Mouse (Mus musculus) hindbrain, embryonic 14.5 days (tissue): ENCODE measurements around the gene Myt1l. TPM values are rescaled to one million over a fixed set of nuclear protein-coding genes. Genes with fewer than 3 reads are reported as not detected.

ENCODE experiments used
- ATAC-seq: fragments of 200-750 bp; cut with Nextera tagmentation; 2 replicates; pipeline ENCODE4 v1.8.0; 2017; ENCODE audit warnings: moderate number of reproducible peaks, mild to moderate bottlenecking, moderate TSS enrichment, moderate library complexity; ENCODE audit not compliant: low FRiP score
- DNase-seq: peaks from one replicate; pipeline ENCODE4 v3.0.0-alpha.2; 2015; ENCODE audit warnings: low spot score
- H3K27ac ChIP-seq: fragments of 300-500 bp; sonication (generic); 2 replicates; pipeline ENCODE4 v1.5.1; 2014; ENCODE audit warnings: mild to moderate bottlenecking, moderate library complexity
- H3K27me3 ChIP-seq: fragments of 300-500 bp; sonication (generic); 2 replicates; pipeline ENCODE4 v1.6.1; 2014; ENCODE audit warnings: mild to moderate bottlenecking, low read length, mixed read lengths; ENCODE audit not compliant: control insufficient read depth, insufficient read depth
- H3K36me3 ChIP-seq: fragments of 300-500 bp; sonication (generic); replicated peaks from 2 replicates; pipeline ENCODE4 v1.6.1; 2014; ENCODE audit not compliant: control insufficient read depth, insufficient read depth
- H3K4me1 ChIP-seq: fragments of 300-500 bp; sonication (generic); replicated peaks from 2 replicates; pipeline ENCODE4 v1.6.1; 2014; ENCODE audit warnings: antibody characterized with exemption, low read length, mixed read lengths; ENCODE audit not compliant: control insufficient read depth, insufficient read depth
- H3K4me2 ChIP-seq: fragments of 300-500 bp; sonication (generic); replicated peaks from 2 replicates; pipeline ENCODE4 v1.6.1; 2014; ENCODE audit warnings: mild to moderate bottlenecking, moderate library complexity
- H3K4me3 ChIP-seq: fragments of 300-500 bp; sonication (generic); replicated peaks from 2 replicates; pipeline ENCODE4 v1.5.1; 2014; ENCODE audit warnings: mild to moderate bottlenecking, low read length
- H3K9ac ChIP-seq: fragments of 300-500 bp; sonication (generic); 2 replicates; pipeline ENCODE4 v1.6.1; 2014
- H3K9me3 ChIP-seq: fragments of 300-500 bp; sonication (generic); 2 replicates; pipeline ENCODE4 v1.6.1; 2016; ENCODE audit warnings: low read length; ENCODE audit not compliant: control insufficient read depth
- WGBS: fragments of 180-500 bp; shearing (Covaris S2); extraction: QIAGEN DNeasy Blood & Tissue Kit; methylation state at CpG from one replicate; pipeline ENCODE4 v1.1.7; 2014; 5-methylcytosine and 5-hydroxymethylcytosine counted together
- polyA plus RNA-seq: library from polyadenylated mRNA; unstranded; fragments of >200 nt; fragmentation: Nextera tagmentation; extraction: Ambion mirVana; gene quantifications from 2 replicates; pipeline ENCODE4 v1.2.1, GENCODE M21; 2014

The Myt1l gene
- polyA plus RNA-seq, 1 experiment from 2014 or later: 202 TPM

GRCm38 (mm10) chr12:29755086-29755871 is 227.1 kb downstream of the Myt1l start:
- no peak overlapping the region for H3K9ac ChIP-seq
- WGBS: 94% methylated on average over 5 of the region's 5 CpGs
- ATAC-seq (no peak), DNase-seq (no peak)
- H3K4me3 ChIP-seq: no peak overlapping the region
- H3K9me3 ChIP-seq: no peaks in the 10 kb centered on the region
- no peaks in the 10 kb centered on the region for H3K27me3 ChIP-seq
- no peaks in the 10 kb centered on the region for H3K36me3 ChIP-seq
- no peak overlapping the region for H3K27ac ChIP-seq
- no peaks in the 10 kb centered on the region for H3K4me1 ChIP-seq
- no peak overlapping the region for H3K4me2 ChIP-seq

- Histone ChIP-seq H3K9me3 (no peaks in the 10 kb centered on the region), H3K27me3 (no peaks in the 10 kb centered on the region), H3K36me3 (no peaks in the 10 kb centered on the region), H3K4me1 (no peaks in the 10 kb centered on the region), H3K27ac (no peak overlapping the region), H3K4me3 (no peak overlapping the region), H3K4me2 (no peak overlapping the region), H3K9ac (no peak overlapping the region)
- no peak for ATAC-seq
- no peak for DNase-seq
- WGBS: 86% methylated on average over 3 of the region's 3 CpGs
Observed at GRCm38 (mm10) chr12:29755872-29756265, 227.7 kb downstream of the Myt1l start.

DNA sequence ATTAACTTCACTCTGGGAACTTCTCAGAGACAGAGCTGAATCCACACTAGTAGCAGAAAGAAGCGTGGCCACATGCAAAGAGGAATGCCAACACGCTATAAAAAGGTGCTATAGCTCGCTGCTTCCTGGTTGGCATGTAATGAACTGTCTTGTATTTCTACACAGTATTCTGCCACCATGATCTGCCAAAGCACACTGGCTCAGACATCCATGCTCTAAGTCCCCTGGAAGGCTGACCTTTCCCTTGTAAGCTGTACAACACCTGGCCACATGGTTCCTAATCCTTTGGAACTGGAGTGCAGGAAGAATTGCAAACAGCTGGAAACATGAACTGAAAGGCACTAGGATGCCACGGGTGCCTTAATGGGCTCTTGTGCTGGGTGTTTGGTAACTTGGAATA is 232.4 kb downstream of the Myt1l start:
- Histone ChIP-seq H3K9me3 (no peaks in the 10 kb centered on the region), H3K4me2 (no peak overlapping the region), H3K4me3 (no peak overlapping the region), H3K27me3 (no peaks in the 10 kb centered on the region), H3K9ac (no peak overlapping the region), H3K27ac (no peak overlapping the region), H3K36me3 (no peaks in the 10 kb centered on the region), H3K4me1 (no peaks in the 10 kb centered on the region)
- WGBS: 90% methylated on average over 4 of the region's 4 CpGs
- no peak for DNase-seq
- no peak for ATAC-seq

- WGBS: 94% methylated on average over 1 of the region's 1 CpGs
- Histone ChIP-seq H3K4me1 (no peaks in the 10 kb centered on the region), H3K4me3 (no peak overlapping the region), H3K36me3 (no peaks in the 10 kb centered on the region), H3K4me2 (no peak overlapping the region), H3K9me3 (no peaks in the 10 kb centered on the region), H3K27ac (no peak overlapping the region), H3K9ac (no peak overlapping the region), H3K27me3 (no peaks in the 10 kb centered on the region)
- DNase-seq (no peak), ATAC-seq (no peak)
Observed at GRCm38 (mm10) chr12:29766158-29766557, 238.0 kb downstream of the Myt1l start.

GRCm38 (mm10) chr12:29771791-29772190 is 243.6 kb downstream of the Myt1l start:
- H3K9ac ChIP-seq: no peak overlapping the region
- H3K36me3 ChIP-seq: peaks cover 18% of the 10 kb centered on the region
- WGBS: 83% methylated on average over 3 of the region's 3 CpGs
- no peak for DNase-seq
- H3K27ac ChIP-seq: no peak overlapping the region
- no peaks in the 10 kb centered on the region for H3K4me1 ChIP-seq
- no peaks in the 10 kb centered on the region for H3K27me3 ChIP-seq
- no peak for ATAC-seq
- no peak overlapping the region for H3K4me3 ChIP-seq
- no peaks in the 10 kb centered on the region for H3K9me3 ChIP-seq
- H3K4me2 ChIP-seq: no peak overlapping the region

- Histone ChIP-seq H3K36me3 (peaks cover 20% of the 10 kb centered on the region), H3K4me3 (no peak overlapping the region), H3K4me1 (no peaks in the 10 kb centered on the region), H3K27me3 (no peaks in the 10 kb centered on the region), H3K4me2 (no peak overlapping the region), H3K9ac (no peak overlapping the region), H3K27ac (peak overlapping the region; percentile 67), H3K9me3 (no peaks in the 10 kb centered on the region)
- no peak for ATAC-seq
- DNase-seq: no peak
Observed at GRCm38 (mm10) chr12:29772401-29772800, 244.2 kb downstream of the Myt1l start.

DNA sequence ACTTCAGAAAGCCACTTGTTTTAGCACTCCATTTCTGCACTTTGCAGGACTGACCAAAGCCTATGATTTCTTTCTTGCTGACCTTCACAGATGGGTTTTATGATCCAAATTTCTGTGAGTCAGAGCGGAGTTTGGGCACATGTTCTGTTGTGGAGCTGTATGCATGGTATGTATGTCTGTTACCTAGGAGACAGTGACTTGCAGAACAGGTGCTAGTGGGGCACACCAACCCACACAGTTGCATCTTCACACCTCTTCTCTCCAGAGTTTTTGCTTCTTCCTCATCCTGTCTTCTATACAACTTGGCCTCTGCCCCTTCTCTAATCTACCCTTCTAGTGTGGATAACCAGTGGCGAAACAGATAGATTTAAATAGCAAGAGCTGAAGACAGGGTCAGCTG is 250.7 kb downstream of the Myt1l start:
- no peak overlapping the region for H3K4me3 ChIP-seq
- no peak overlapping the region for H3K27ac ChIP-seq
- no peak overlapping the region for H3K9ac ChIP-seq
- no peaks in the 10 kb centered on the region for H3K27me3 ChIP-seq
- no peaks in the 10 kb centered on the region for H3K9me3 ChIP-seq
- H3K36me3 ChIP-seq: peaks cover 26% of the 10 kb centered on the region
- H3K4me2 ChIP-seq: no peak overlapping the region
- no peak for ATAC-seq
- no peaks in the 10 kb centered on the region for H3K4me1 ChIP-seq
- no peak for DNase-seq
- 89% methylated on average over 2 of the region's 2 CpGs for WGBS

DNA sequence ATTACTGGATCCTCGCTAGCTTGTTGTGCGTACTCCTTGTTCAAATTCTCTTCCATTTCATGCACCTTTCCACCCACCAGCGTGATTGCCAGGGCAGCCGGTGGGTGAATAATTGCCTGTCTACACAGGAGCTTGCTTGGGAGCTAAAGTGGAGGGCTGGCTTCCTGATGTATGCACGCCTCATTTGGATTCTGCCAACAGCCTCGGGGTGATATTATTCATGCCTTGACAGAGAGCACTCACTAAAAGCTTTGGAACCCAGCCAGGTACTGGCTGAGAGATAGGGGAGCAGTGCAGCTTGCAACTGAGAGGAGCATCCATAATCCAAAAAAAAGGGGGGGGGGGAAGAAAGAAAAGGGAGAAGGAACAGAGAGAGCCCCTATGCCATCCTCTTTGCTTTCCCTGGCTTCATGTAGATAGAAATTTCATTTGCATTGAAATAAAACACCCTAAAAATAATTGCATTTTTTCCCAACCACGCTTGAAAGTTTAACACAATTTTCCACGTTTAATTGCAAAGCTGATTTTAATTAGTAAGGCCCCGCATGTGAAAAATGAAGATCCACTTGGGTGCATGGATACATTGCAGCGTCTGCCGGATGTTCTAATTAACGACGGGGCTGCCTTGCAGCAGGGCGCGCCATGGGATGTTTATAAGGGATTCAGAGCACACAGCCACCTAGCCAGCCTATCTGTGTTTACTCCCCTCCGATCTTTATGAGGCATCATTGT is 261.3 kb downstream of the Myt1l start:
- Histone ChIP-seq H3K36me3 (peaks cover 6% of the 10 kb centered on the region), H3K27me3 (no peaks in the 10 kb centered on the region), H3K27ac (peak overlapping the region; percentile 96), H3K9me3 (no peaks in the 10 kb centered on the region), H3K4me2 (peak overlapping the region; percentile 34), H3K4me1 (peaks cover 39% of the 10 kb centered on the region), H3K9ac (peak overlapping the region; percentile 44; the same call in 1 of the 2 replicates), H3K4me3 (no peak overlapping the region)
- peak; percentile 91 for ATAC-seq
- WGBS: 7% methylated on average over 16 of the region's 16 CpGs
- DNase-seq: peak; percentile 92

DNA sequence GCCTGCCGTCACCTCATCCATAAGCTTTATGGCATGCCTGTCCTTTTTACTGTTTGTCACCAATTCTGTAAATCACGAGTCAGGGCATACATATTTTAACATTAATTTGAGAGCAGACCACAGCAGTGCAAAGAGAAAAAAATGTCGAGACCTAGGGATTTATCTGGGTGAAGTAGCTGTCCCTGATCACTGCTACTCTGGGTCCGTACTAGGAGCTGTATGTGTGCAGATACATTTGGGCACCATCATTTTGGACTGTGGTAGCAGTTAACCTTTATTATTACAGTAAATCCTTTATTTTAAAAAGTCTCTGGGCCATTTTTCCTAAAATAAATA is 261.8 kb downstream of the Myt1l start:
- DNase-seq (no peak), ATAC-seq (no peak; the same call in 1 of the 2 replicates)
- Histone ChIP-seq H3K9ac (peak overlapping the region; percentile 44; the same call in 1 of the 2 replicates), H3K4me3 (no peak overlapping the region), H3K4me2 (peak overlapping the region; percentile 34), H3K36me3 (peaks cover under 1% of the 10 kb centered on the region), H3K27ac (peak overlapping the region; percentile 96), H3K4me1 (peaks cover 39% of the 10 kb centered on the region), H3K27me3 (no peaks in the 10 kb centered on the region), H3K9me3 (no peaks in the 10 kb centered on the region)
- WGBS: 11% methylated on average over 4 of the region's 4 CpGs
